In the genomic region with DNA sequence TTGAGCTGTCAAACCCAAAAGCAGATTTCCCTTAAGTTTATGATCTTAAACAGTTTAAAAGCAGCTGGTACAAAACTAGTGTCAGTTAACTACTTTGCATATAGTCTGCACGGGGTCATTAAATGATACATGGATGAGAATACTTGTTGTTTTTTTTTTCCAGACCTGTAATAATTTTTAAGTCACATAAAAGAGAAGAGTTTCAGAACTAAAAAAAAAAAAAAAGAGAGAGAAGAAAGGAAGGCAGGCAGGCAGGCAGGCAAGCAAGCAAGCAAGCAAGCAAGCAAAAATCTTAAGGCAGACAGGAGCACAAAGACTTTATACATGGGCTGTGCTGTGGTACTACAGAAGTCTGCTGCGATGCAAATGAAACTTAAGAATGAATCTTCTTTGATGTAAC, we compare ENCODE assay signal across 12 mouse cellular contexts.
"Had no signal": no experiment of that assay in that cellular context is flagged by ENCODE, and none has a peak within 500 bp of the region (broad histone marks: within the 10 kb centered on the region; RNA-seq: fewer than 3 reads in every experiment).

No protein-coding gene starts in this region.

- DNase-seq: liver, postnatal 0 days; lung, adult 2 months; lung, postnatal 14 days; lung, postnatal 36 days; retina, postnatal 1 day; right cerebral cortex, adult 18-20 months; right cerebral cortex, postnatal 25 days; right cerebral cortex, postnatal 4 days; spleen, adult 18-20 months; thymus, adult 2 months; thymus, postnatal 25 days; thymus, postnatal 4 days had no signal
